Mouse (Mus musculus): ENCODE results near the gene Vmo1.
"Not testable (repeated sequence)": the region's sequence is repeated elsewhere in the genome, so short reads cannot be mapped to it uniquely, and the experiment has no call there.

Gene Vmo1

DNA sequence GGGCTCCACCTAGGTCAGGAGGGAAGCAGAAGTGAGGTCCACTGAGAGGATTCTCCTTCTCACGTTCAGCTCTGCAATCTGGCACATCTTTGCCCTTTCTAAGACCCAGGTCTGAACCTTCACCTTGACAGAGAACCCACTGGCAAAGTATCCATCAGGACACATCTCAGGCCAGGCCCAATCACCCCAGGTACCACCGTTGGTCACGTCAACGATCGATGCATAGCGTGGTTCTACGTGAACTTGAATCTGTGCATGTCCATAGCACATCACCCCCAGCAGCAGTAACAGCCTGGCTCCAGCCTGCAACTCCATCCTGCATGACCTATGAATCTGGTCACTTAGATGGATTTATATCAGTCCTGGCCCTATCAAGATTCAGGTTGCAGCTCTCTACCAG, at the start of gene Vmo1:
TSS of gene Vmo1 (minus strand) at position 329 of the 400 bp plus-strand sequence.
- DNase-seq, result no peak

DNA sequence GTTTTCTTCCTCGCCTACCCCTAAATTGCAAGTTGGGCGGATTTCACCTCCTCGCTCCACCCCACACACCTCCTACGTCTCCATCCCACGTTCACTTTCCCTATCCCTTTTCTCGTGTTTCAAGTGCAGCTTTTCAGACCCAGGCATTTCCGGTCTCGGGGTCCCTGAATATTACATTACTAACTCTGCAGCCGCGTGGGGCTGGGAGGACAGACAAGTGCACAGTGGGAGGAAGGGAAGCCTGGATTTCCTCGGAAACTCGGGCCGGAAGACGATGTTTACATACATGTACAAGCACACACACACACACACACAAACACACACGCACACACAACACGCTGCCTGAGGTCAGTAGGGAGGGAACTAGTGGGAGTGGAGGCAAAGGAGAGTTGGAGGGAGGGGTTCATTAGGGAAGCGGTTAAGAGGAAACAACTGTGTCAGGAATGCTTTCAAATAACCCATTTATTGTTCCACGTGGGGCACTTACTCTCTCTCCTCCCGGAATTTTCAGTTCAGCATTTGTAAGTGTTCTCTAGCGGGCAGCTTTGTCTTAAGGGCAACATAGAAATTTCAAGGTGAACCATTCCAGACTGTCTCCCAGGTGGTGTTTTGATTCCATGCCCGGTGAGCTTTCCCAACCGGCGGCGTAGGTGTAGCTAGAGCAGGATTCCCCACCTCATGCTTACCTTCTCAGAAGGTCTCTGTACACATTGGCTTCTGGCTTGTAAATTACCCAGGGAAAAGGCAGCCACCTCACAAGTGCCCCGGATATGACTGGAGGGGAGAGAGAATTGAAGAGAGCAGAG, 49.3 kb upstream of the Vmo1 start:
- peak; percentile 23 to 28 for DNase-seq

DNA sequence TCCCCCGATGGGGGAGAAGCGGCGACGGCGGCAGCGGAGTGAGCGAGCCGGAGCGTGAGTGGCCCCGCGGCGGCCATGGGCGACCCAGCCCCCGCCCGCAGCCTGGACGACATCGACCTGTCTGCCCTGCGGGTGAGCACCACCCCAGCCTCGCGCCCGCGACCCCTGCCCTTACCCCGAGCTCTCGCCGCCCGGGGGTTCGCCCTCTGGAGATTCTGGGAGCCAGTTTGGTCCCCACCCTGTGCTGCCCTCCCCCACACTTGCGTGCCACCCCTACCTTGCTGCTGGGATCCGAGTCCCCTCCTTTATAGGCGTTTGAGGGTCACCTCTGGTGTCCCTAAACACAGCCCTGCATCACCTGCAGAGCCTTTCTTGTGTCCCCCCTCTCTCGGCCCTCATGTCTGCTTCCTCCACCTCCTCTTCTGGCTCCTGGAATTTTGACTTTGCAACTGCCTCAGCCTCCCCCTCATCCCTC, 48.6 kb upstream of the Vmo1 start:
- DNase-seq, result no peak

DNA sequence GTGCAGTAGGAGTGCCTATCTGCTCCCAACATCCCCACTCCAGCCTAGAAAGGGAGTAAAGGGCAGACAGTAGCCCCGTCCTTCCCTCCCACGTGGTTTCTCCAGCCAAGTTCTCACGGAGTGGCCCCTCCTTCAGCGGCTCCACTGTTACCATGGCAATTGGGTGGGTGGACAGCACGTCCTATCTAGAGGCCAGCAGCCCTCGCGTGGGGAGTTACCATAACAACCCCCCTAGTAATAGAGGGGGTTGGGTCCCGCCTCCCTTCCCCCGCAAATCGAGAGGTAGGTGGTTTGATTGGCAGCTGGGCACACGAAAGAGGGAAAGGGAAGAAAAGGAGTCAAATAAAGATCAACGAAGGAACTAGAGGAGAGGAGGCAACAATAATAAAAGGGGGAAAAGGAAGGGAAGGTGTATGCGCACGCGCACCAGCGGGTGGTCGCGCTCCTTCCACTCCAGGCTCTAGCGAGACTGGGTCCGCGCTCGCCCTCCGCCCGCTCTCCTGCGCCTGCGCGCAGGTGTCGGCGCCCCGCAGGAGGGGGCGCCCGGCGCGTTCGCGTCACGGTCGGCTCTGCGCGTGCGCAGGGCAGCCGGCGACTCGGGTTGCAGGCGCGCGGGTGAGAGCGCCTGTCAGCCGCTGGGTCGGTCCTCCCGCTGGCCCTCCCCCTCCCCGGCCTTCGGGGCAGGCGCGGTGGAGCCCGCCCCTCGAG, 48.0 kb upstream of the Vmo1 start, which contains the start of gene Mink1:
TSS of gene Mink1 (plus strand) at position 595 of the 708 bp plus-strand sequence.
- DNase-seq, result peak; percentile 86 to 89

DNA sequence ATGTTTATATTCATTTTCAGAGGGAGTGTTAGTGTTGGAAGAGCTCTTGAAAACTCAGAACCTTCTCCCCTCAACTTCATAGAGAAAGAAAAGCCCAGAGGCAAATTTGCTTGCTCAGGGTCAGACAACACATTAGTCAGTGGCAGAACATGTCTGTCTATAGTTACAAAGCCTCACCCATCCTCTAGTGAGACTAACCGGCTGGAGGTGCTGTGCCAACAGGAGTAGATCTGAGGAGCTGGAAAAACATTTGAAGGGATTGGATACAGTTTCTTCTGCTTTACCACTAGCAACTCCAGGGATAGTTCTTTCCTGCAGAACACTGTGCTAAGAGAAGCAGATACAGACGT, 47.5 kb upstream of the Vmo1 start:
- no peak for DNase-seq

DNA sequence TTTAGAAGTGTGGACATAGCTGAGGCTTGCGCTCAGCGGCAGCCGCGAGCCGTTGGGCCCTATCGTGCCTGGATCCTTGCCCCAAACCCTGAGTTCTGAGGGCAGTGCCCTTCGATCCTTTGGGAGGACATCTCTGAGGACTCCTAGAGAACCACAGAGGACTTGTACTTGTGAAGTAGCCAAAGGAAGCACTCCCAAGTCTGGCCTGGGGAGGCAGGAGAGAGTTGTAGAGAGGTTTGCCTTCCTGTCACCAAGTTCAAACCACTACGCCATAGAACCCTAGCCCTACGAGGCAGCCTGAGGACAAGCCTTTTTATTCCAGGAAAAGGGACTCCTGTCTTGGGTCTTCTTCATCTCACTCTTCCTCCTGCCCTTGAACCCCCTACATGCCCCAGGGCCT, 43.1 kb upstream of the Vmo1 start:
- DNase-seq, result no peak

DNA sequence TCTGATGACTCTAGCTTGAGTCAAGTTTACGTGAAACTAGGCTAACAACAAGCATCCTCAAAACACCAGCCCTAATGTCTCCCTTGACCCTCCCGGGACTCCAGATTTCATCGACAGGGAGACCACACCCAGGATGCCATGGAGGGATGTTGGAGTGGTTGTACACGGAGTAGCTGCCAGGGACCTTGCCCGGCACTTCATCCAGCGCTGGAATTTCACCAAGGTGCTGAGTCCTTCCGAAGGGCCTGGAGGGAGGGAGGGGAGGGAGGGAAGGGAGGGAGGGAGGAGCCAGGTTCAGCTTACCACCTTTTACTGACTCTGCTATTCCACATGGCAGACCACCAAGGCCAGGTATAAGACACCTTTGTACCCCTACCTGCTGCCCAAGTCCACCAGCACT, 39.5 kb upstream of the Vmo1 start:
- DNase-seq, result no peak

DNA sequence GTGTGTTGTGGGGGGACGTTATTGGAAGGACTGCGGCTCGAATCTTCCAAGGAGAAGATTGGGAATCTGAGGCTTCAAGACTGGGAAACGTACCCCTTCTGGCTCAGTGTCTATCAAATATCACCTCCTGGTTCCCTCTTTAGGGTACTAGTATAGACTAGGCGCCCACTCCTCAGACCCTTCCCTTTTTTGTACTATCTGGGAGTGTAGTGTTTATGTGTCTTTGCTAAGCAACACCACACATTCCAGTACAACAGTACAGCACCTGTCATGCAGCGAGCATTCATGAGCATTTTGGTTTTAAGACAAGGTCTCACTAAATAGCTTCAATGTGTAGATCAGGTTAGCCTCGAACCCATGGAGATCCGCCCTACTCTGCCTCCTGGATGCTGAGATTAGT, 37.1 kb upstream of the Vmo1 start:
- no peak for DNase-seq

DNA sequence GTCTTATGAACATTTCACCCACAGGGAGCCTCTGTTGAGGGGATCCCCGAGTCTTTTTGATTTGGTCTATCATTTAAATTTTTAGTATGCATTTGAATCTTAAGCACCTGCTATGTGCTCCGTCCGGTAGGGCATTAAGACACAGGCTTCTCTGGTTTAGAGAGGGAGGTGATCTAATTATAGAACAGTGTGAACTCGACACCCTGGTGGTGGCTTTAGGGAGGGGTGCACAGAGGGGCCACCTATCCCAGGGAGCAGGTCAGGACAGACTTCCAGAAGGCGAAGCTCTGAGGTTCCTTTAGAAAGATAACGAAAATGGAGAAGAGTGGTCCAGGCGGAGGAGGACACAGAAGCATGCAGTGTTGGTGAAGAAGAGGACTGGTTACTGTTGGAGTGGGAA, 30.1 kb upstream of the Vmo1 start:
- DNase-seq, result no peak

DNA sequence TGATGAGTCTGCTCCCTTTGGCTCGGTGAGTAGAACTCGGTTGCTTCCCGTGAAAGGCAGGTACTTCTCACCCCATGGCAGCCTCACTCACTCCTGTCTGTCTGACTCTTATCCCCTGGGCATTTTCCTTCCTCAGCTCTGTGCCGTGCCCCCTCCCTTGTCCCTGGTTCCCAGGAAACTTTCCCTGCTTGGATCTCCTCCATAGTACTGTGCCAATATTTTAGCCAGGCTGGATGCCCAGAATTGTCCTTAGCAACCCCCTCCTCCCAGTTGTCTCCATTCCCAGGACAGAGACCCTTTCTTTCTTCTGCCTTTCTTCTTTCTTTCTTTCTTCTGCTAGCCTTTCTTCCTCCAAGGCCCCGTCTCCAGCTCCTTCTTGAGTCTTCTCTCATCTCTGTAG, 27.0 kb upstream of the Vmo1 start:
- DNase-seq, result no peak

DNA sequence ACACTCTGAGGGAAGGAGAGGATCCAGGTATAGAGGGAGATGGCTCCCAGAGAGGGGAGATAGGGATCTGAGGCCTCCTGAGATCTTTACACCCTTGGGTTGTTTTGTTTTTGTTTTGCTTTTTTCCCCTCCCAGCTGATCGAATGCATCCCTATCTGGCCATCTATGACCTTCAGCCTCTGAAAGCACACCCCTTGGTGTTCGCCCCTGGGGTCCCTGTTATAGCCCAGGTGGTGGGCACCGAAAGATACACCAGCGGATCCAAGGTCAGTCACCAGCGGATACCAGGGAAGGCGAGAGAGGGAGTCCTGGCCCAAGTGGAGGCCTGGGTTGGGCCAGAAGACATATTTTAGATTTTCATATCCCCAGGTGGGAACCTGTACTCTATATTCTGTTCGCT, 26.5 kb upstream of the Vmo1 start:
- DNase-seq, result no peak

DNA sequence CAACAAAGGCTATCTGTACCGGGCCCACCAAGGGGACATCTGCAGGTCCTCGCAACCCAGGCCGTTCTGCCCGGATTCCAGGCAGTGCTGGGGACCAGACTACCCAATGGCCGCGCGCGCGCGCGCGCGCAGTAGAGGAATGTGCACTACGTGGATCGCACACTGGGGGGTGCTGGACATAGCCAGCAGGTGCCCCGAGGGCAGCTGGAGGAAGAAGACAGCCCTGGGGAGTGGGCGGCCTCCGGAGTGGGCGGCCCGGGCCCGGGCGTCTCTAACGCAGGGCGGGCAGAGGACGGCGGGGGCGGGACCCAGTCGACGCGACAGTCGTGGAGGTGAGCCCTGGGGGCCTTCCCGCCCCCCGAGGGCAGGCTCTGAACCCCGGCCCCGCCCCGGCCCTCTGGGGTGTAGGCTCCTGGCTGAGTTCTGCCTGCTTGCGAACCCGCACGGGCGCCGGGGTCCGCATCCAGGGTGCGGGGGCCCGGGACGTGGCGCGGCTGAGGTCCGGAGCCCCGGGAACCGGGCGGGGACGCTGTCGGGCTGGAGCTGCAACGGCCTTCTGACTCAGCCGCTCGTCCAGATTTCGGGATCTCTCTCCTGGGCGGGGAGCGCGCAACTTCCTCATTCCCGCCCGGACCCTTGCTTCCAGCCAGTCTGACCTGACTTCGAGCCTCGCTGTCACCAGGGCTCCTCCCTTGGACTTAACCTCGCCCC, 25.6 kb upstream of the Vmo1 start, which contains the start of gene Pld2:
TSS of gene Pld2 (plus strand) at position 188 of the 711 bp plus-strand sequence.
- DNase-seq, result peak; percentile 81 to 88

DNA sequence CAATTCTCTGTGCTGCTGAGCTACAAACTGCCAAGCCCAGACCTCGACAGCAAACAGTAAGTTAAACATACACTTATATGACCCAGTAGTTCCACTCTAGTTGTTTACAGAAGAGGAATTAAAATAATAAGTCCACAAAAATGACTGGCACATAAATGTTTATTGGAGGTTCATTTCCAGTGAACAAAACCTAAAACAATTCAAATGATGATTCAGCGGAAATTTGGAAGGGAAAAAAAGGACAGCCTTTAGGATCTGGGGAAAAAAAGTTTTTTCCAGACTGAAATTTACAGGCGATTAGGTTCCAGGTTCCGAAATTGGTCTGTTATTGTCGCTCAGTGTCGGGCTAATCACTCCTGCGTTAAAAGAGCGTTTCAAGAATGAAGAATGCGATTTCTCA, 25.0 kb upstream of the Vmo1 start:
- DNase-seq, result no peak

DNA sequence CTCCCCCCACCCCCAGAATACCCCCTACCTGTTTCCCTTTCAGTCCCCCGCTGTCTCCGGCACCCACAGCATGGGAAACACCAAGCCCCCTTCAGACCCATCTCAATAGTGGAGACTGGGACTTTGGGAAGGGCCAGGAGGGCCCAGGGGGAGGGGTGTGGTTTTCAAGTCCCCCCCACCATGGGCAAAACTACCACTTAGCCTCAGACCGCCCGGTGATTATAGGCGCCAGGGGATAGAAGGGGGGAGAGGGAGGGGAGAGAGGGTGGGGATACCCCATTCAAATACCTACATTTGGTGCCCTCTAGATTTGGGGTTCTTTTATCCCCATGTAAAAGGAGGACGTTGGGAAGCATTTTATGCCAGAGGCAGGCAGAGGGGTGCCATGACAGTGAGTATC, 18.4 kb upstream of the Vmo1 start, which contains the start of gene Gm40193:
TSS of gene Gm40193 (minus strand) at position 101 of the 400 bp plus-strand sequence.
- DNase-seq, result no peak

DNA sequence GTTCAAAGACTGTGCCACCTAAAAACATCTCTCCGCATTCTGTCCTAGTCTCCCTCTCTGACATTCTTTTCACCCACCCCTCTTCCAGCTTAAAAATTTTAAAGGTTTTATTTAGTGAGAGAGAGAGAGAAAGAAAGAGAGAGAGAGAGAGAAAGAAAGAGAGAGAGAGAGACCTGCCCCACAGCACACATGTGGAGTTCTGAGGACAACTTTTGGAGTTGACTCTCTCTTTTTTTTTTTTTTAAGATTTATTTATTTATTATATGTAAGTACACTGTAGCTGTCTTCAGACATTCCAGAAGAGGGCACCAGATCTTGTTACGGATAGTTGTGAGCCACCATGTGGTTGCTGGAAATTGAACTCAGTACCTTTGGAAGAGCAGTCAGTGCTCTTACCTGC, 16.6 kb upstream of the Vmo1 start:
- DNase-seq, result not testable (repeated sequence)

DNA sequence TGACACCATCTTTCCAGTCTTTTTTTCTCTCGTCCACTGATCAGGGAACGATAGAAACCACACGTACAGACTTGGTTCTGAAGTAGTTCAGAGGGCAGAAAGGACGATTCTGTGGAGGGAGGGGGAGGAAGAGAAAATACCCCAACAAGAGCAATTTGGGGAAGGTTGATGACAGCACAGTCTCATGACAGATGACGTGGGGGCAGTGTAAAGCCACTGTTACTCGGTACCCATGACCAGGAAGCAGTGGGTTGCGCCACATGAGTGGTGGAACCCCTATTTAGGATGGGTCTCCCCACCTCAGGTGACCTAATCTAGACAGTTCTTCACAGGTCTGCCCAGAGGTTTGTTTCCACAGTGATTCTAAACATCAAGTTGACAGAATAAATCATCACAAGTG, 14.2 kb upstream of the Vmo1 start:
- DNase-seq, result no peak

DNA sequence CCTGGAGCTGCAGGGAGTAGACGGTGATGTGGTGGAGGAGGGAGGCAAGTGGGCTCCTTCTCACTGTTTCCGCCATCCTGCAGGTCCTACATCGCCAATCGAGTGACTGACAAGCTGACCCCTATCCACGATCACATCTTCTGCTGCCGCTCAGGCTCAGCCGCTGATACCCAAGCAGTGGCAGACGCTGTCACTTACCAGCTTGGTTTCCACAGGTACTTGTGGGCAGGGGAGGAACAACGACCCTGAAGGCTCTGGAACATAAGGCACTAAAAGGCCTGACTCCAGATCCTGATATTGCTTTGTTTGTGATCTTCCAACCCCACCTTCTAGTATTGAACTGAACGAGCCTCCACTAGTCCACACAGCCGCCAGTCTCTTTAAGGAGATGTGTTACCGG, 11.8 kb upstream of the Vmo1 start:
- no peak for DNase-seq

DNA sequence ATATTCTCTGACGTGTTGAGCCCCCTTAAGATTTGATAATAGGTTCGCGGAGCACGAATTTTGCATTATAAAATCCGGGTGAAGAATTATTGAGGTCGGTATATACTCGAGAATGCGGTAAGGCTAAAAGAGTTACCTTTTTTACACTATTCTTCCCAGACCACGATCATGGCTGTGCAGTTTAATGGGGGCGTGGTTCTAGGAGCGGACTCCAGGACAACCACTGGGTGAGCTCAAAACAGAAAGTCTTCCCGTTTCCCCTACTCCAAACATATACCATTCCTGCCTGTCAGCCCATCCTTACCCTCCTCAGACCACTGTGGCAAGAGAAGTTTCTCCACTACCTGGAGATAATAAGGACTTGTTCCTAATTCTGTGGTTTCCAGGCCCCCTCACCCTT, 11.3 kb upstream of the Vmo1 start:
- DNase-seq, result no peak

DNA sequence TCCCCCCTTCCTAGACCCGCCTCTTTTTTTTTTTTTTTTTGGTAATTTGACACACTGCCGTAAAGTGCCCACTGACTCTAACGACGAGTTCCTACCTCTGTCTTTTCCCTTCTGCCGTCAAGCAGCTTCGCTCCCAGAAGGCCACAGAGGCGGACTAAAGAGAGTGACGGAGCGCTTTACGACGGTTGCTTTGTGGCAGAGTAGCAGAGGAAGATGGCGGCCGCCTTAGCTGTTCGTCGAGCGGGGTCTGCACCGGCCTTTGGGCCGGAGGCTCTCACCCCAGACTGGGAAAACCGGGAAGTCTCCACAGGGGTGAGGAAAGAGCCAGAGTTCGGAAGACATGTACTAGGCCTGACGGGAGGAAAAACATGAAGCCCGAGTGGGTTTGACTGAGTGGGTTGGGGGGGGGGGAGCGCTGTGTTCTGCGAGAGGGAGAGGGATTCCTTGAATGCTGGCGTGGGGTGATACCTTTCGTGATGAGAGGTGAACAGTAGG, 10.8 kb upstream of the Vmo1 start, which contains the start of gene Psmb6:
TSS of gene Psmb6 (plus strand) at position 184 of the 495 bp plus-strand sequence.
- DNase-seq, result peak; percentile 84 to 85

DNA sequence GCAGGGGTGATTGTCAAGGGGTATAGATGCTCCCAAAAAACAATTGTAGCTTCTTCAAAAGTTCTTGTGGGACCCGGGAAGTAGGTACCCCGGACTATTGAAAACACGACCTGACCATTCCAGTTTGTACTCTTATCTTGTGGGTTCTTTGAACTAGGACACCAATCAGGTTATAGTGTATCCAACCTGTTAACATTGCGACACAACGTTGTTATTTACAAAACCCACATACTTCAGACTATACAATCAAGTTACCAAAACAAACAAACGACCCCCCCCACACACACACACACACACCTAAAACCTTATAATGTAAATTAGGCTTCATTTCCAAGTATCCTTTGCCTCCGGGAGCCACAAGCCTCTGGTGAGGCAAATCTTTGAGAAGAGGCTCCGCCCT, 10.4 kb upstream of the Vmo1 start:
- DNase-seq, result no peak

DNA sequence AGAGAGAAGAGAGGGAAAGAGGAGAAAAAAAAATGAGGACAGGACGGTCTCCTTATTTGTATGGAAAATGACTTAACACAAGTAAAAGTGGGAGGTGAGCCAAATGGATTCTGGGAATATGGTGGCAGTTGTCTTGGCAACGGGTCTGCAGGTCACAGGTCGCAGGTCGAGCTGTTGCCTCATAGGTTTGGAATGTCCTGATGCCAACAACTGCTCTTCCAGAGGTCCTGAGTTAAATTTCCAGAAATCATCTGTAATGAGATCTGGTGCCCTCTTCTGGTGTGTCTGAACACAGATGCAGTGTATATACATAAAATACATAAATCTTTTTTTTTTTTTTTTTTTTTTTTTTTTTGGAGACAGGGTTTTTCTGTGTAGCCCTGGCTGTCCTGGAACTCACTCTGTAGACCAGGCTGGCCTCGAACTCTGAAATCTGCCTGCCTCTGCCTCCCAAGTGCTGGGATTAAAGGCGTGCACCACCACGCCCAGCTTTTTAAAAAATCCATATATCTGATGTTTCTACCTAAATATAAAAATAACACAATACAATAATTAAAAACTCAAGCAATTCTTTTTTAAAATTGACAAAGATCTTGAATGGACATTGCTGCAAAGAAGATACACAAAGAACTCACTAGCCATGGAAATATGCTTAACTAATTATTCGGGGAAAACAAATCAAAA, 9.0 kb upstream of the Vmo1 start:
- DNase-seq, result not testable (repeated sequence)

DNA sequence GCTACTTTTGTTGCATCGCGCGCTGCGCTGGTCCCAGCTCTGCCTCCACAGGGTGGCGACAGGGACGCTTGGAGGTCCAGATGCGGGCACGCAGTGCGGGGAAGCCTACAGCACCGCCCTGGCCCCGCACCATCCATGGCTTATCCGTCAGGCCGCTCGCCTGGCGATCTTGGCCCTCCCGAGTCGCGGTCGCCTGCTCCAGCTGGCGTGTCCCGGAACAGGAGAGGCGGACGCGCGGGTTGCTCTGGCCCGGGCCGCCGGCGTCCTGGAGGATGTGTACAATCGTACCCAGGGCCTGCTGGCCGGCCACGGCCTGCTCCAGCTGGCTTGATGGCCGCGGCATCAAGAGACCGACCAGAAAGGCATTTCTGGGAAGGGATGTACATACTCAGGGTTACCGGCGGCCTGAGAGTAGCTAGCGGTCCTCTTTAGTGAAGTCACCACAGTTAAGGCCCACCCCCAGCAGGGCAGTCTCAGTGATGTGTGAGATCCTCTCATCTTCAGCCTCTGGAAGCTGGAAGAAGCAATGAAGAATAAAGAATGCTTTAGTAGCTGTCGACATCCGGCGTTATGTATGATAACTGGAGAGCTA, 5.9 kb upstream of the Vmo1 start:
- DNase-seq, result no peak

All from B cell, adult 2 months (primary cell).